Mouse (Mus musculus): ENCODE results near the gene Zc3h7a. TPM values are rescaled to one million over a fixed set of nuclear protein-coding genes. Genes with fewer than 3 reads are reported as not detected.
"Not testable (repeated sequence)": the region's sequence is repeated elsewhere in the genome, so short reads cannot be mapped to it uniquely, and the experiment has no call there.

Gene Zc3h7a
- 10 to 100 TPM; 70.6 to 99.7 TPM for total RNA-seq (2021)

DNA sequence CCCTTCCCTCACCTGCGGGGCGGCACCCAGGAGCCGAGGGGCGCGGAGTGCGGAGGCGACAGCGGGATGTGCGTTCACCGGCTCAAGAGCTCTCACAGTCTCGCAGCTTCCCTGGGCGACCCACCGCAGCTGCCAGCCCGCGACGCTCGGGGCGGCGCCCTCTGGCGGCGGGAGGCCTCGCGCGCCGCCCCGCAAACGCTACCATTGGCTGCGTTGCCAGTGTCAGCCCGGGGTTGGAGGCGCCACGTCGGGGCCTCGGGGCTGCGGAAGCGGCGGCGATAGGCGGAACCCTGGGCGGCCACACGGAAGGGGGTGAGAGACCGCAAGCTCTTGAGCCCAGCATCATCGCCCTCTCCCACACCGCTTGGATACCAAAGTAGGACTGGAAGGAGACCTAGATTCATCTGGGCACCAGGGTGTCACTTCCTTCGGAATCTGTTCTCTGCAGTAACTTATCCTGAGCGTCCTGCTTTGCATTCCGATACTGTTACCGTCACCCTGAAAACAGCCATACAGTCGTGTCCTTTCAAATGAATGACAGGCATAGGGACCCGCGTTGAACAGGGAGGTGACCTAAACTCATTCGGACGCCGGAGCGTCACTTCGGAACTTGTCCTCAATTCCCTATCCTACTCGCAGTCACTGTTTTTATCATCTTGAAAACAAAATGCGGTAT lies at the start of gene Zc3h7a:
TSS of gene Zc3h7a (minus strand) at position 186 of the 676 bp plus-strand sequence.
- peak; percentile 91 for DNase-seq

DNA sequence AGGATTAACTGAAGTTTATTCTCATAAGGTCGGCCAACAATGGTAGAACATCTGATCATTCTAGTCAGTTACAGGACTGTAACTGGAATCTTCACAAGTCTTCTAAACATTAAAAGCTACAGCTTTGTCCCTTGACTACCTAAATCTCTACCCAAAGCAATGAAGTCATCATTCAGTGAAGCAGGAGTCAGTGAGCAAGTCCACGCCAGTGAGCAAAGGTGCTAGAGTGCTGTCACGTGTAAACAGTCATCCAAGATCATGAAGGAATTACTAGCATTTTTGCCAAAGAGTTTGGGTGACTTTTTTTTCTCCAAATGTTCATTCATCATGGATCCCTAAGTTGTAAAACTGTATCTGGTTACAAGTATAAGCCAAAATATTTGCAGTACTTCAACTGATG lies 41.6 kb upstream of the Zc3h7a start:
- no peak for DNase-seq

DNA sequence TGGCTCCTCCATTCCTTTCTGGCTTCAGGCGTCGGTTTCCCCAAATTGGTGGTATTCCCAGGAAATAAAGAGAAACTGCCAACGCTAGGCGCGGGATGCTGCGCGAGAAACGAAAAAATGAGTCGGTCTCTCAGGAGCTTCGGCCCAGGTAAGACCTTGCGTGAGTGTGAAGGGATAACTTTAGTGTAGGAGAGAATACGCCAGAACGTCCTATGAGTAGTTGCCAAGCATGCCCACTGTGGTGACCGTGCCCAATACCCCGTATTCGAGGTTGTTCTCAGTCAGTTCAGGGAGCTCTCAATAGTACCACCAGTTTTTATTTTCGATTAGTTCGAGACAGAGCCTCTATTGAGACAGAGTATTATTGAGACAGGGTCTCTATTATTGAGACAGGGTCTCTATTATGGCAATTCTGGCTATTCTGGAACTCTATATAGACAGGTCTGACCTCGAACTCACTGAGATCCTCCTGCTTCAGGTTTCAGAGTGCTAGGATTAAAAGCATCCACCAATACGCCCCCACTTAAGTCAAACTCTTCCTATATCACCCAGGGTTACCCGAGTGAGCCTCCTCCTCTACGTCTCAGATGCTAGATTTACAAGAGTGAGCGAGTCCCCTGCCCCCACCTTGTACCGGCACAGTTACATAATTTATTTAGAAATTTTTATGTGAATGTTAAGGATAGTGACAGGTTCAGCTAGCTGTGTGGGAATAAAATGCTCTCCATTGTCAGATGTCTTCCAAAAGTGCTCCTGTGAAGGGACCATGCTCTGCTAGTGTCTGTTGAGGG lies 27.6 kb upstream of the Zc3h7a start:
- DNase-seq: no peak

GRCm38 (mm10) chr16:11202571-11203554 lies 26.7 kb upstream of the Zc3h7a start, which contains the start of gene Rsl1d1:
Gene Rsl1d1 (minus strand): TSS chr16:11203331.
- peak; percentile 89 for DNase-seq

DNA sequence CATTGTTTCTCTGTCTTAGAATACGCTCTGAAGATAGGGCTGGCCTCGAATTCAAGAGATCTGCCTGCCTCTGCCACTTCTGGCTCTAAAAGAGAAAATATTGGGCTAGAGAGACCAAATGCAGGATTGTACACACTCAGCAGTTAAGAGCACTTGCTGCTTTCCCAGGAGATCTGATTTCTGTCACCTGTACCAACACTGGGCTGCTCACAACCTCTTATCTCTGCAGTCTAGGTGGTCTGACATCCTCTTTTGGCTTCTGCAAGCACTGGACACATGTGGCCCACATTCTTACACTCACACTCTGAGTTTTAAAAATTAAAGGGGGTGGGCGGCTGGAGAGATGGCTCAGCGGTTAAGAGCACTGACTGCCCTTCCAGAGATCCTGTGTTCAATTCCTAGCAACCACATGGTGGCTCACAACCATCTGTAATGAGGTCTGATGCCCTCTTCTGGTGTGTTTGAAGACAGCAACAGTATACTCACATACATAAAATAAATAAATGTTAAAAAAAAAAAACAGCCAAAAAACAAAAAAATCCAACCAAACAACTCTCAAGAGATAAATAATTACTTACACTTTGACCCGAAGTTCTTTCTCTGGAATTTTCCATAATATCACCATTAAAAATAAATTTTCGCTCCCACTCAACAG lies 25.7 kb upstream of the Zc3h7a start:
- DNase-seq: no peak

- no peak for DNase-seq
Measured at GRCm38 (mm10) chr16:11200247-11200646, 24.1 kb upstream of the Zc3h7a start.

DNA sequence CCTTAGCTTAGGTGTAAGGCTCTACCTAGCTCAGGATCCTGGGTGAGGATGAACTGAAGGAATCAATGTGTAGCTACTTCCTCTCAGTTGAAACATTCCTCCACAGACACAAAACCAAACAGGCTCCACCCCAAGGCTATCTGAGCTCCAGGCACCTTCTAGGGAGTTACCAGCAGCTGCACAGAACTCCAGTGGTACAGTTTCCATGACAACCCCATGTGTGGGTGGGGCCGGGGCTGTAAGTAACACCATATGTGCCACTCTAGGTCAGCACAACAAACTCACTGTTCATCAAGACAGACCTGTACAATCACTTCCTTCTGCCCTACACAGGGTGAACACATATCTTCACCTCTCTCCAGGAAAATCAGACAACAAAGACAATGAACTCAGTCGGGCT lies 22.3 kb upstream of the Zc3h7a start:
- DNase-seq: no peak

- no peak for DNase-seq
Measured at GRCm38 (mm10) chr16:11197052-11197451, 20.9 kb upstream of the Zc3h7a start.

DNA sequence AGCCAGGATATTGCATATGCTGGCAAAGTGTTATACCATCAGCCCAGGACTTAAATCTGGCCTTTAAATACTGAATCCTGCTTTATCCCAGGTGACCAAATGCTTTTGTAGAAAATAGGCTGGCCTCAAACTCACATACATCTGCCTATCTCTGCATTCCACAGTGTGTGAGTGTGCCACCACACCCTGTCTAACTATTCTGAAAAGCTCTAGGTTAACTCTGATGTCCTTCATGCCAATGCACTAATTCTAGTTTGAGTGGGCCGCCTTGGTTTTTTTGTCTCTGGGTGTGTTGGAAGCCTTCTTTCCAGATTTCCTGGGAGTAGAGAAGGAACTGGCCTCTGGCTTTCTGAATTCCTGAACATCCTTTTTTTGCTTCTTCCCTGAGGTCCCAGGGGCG lies 17.0 kb upstream of the Zc3h7a start:
- no peak for DNase-seq

DNA sequence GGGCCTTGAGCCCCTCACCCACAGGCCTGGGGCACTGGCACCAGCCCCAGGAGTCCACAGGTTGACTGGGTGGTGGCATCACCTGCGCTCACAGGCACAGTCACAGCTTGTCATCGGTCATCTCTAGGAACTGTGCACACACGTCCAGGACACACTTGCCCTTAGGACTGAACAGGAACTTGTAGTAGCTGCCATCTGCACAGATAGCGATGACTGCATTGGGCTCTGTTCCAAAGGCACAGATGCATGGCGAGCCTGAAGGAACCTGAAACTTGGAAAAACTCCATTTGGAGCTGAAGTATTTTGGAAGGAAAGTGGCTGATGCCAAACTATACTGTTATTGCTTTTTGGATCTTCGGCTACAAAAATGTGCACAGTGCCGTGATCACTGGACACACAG lies 14.0 kb upstream of the Zc3h7a start:
- no peak for DNase-seq

- no peak for DNase-seq
Measured at GRCm38 (mm10) chr16:11177404-11177803, 1.2 kb upstream of the Zc3h7a start.

DNA sequence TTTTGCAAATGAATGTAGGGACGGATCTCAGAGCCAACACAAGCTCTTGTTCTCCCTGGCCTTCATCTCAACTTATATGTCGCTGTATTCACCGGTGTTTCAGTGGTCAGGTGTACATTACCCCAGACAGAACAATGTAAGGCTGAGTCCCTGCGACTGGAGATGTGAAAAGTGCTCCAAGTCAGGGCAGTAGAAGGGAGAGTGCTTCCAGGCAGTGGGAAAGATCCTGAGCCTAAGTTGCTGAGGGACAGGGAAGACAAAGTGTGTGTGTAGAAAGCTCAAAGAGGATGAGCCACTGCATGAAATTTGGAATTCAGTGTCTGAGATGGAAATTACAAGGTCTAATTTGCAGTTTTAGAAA lies 671 bp upstream of the Zc3h7a start:
- no peak for DNase-seq

GRCm38 (mm10) chr16:11175489-11176207 lies 545 bp downstream of the Zc3h7a start:
- DNase-seq: peak in 1 of 2 experiments; percentile 58

GRCm38 (mm10) chr16:11175100-11175488 lies 1.1 kb downstream of the Zc3h7a start:
- DNase-seq: no peak

DNA sequence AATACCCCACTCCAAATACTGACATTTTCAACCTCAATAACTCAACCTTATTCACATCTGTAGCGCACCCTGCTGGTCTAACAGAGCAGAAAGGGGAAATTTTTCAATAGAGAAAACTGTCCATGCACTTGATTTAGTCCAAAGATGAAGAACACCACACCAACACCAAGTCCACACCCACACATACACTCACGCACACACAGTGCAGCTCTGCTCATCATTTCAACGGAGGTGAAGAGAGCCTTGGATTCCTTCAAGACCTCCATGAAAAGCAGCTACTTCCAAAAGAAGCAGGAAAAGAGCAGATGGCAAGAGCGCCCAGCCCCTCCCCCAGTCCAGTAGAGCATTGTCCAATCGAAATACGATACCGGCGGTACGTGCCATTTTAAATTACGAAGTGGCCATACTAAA lies 1.5 kb downstream of the Zc3h7a start:
- peak; percentile 14 to 29 for DNase-seq

GRCm38 (mm10) chr16:11171679-11172078 lies 4.5 kb downstream of the Zc3h7a start:
- no peak for DNase-seq

DNA sequence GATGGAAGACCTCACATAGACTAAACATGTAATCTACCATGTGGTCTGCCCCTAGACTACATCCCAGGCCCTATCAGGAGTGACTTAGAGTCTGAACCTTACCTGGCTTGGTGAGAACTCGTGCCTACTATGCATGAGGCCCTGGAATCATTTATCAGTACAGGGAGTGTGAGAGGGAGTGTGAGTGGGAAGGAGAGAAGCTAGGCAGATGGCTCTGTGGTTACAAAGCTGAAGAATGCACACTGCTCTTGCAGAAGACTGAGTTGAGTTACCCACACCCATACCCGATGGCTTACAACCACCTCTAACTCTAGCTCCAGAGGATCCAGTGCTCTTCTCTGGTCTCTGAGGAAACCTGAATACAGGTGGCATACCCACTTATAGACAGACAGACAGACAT lies 9.8 kb downstream of the Zc3h7a start:
- peak in 1 of 2 experiments; percentile 19 for DNase-seq

GRCm38 (mm10) chr16:11164695-11165255 lies 11.4 kb downstream of the Zc3h7a start:
- no peak for DNase-seq

- not testable (repeated sequence) for DNase-seq
Measured at GRCm38 (mm10) chr16:11157721-11158120, 18.5 kb downstream of the Zc3h7a start.

GRCm38 (mm10) chr16:11154500-11154899 lies 21.7 kb downstream of the Zc3h7a start:
- DNase-seq: no peak
